Mouse (Mus musculus) CH12.LX (cell line): ENCODE results near the gene Alkbh6. TPM values are rescaled to one million over a fixed set of nuclear protein-coding genes. Genes with fewer than 3 reads are reported as not detected.
A peak's percentile ranks its signal among the peaks of the same experiment; 100 is the strongest.

Source experiments
- DNase-seq: peaks from one replicate; pipeline ENCODE4 v3.0.0-alpha.2; 2013; ENCODE audit errors: extremely low read depth
- H3K27ac ChIP-seq: 2 replicates; pipeline ENCODE4 v1.5.1; 2012; ENCODE audit warnings: low read depth, mild to moderate bottlenecking, control low read depth, moderate library complexity; ENCODE audit not compliant: insufficient read depth
- H3K27me3 ChIP-seq: replicated peaks from 2 replicates; pipeline ENCODE3; 2012; ENCODE audit warnings: inconsistent platforms
- H3K36me3 ChIP-seq, 2 experiments: replicated peaks in 1 of 2; 2 replicates each; pipeline versions ENCODE3 to v1.6.1; 2012; ENCODE audit warnings: inconsistent platforms in 1 of 2, low read length in 1 of 2, mild to moderate bottlenecking in 1 of 2, mixed read lengths in 1 of 2, moderate library complexity in 1 of 2; ENCODE audit not compliant: control insufficient read depth in 1 of 2, insufficient read depth in 1 of 2
- H3K4me1 ChIP-seq, 2 experiments: 2 replicates each; pipeline ENCODE4 v1.6.1; 2012; ENCODE audit warnings: inconsistent platforms in 1 of 2, moderate library complexity in 1 of 2; ENCODE audit not compliant: insufficient read depth in 2 of 2, control insufficient read depth in 1 of 2
- H3K4me2 ChIP-seq: 2 replicates; pipeline ENCODE4 v1.6.1; 2012; ENCODE audit warnings: low read depth, mild to moderate bottlenecking, control low read depth; ENCODE audit not compliant: poor library complexity, insufficient read depth, severe bottlenecking
- H3K4me3 ChIP-seq, 3 experiments: fragments of 150-350 bp in 1 of 3; sonication (generic) in 1 of 3; replicated peaks in 1 of 3; 2 replicates each; pipeline versions ENCODE3 to v1.5.1; 2011 to 2012; ENCODE audit warnings: low read depth in 2 of 3, low read length in 2 of 3, mild to moderate bottlenecking in 2 of 3, moderate library complexity in 2 of 3, control low read depth in 1 of 3, improper control_type of control experiment in 1 of 3, inconsistent platforms in 1 of 3, mixed read lengths in 1 of 3; ENCODE audit not compliant: poor library complexity in 1 of 3
- H3K79me2 ChIP-seq: replicated peaks from 2 replicates; pipeline ENCODE4 v1.6.1; 2012; ENCODE audit warnings: mild to moderate bottlenecking, moderate library complexity; ENCODE audit not compliant: control insufficient read depth, poor library complexity, insufficient read depth, severe bottlenecking; ENCODE audit errors: extremely low read depth
- H3K9ac ChIP-seq: 2 replicates; pipeline ENCODE4 v1.6.1; 2012; ENCODE audit warnings: low read depth, mild to moderate bottlenecking, control low read depth, moderate library complexity; ENCODE audit not compliant: insufficient read depth
- H3K9me3 ChIP-seq: replicated peaks from 2 replicates; pipeline ENCODE3; 2012; ENCODE audit warnings: low read length, inconsistent platforms, mixed read lengths
- CHD1 ChIP-seq: IDR thresholded peaks from 2 replicates; pipeline ENCODE4 v1.6.1; 2012; ENCODE audit warnings: low read depth, low read length, improper control_type of control experiment, inconsistent platforms
- CHD2 ChIP-seq: IDR thresholded peaks from 2 replicates; pipeline ENCODE4 v1.6.1; 2011; ENCODE audit warnings: low read length, improper control_type of control experiment
- CTCF ChIP-seq, 2 experiments: IDR thresholded peaks in 1 of 2; conservative IDR thresholded peaks in 1 of 2; 2 replicates each; pipeline ENCODE4 v1.5.1; 2011 to 2012; ENCODE audit warnings: low read depth in 2 of 2, low read length in 2 of 2, improper control_type of control experiment in 1 of 2, inconsistent platforms in 1 of 2, mild to moderate bottlenecking in 1 of 2, moderate library complexity in 1 of 2
- ELF1 ChIP-seq: IDR thresholded peaks from 2 replicates; pipeline ENCODE4 v1.6.1; 2014; ENCODE audit warnings: low read depth, mild to moderate bottlenecking, inconsistent platforms, low read length, improper control_type of control experiment
- IRF4 ChIP-seq: IDR thresholded peaks from 2 replicates; pipeline ENCODE4 v1.6.1; 2014; ENCODE audit warnings: low read depth, mild to moderate bottlenecking, inconsistent platforms, low read length, improper control_type of control experiment
- KAT2A ChIP-seq: IDR thresholded peaks from 2 replicates; pipeline ENCODE4 v1.6.1; 2012; ENCODE audit warnings: low read length, improper control_type of control experiment, inconsistent platforms; ENCODE audit not compliant: insufficient replicate concordance
- MAX ChIP-seq: IDR thresholded peaks from 2 replicates; pipeline ENCODE4 v1.6.1; 2011; ENCODE audit warnings: low read length, improper control_type of control experiment
- MXI1 ChIP-seq: IDR thresholded peaks from 2 replicates; pipeline ENCODE4 v1.6.1; 2011; ENCODE audit warnings: mild to moderate bottlenecking, low read depth, low read length, improper control_type of control experiment
- MYC ChIP-seq: IDR thresholded peaks from 2 replicates; pipeline ENCODE4 v1.6.1; 2011; ENCODE audit warnings: low read depth, mild to moderate bottlenecking, improper control_type of control experiment, low read length
- NELFE ChIP-seq: IDR thresholded peaks from 2 replicates; pipeline ENCODE4 v1.6.1; 2011; ENCODE audit warnings: low read depth, low read length, improper control_type of control experiment
- RAD21 ChIP-seq: IDR thresholded peaks from 2 replicates; pipeline ENCODE4 v1.6.1; 2011; ENCODE audit warnings: low read depth, mild to moderate bottlenecking, low read length, improper control_type of control experiment, moderate library complexity
- RCOR1 ChIP-seq: conservative IDR thresholded peaks from 2 replicates; pipeline ENCODE4 v1.6.1; 2012; ENCODE audit warnings: low read depth, mild to moderate bottlenecking, inconsistent platforms, low read length, improper control_type of control experiment
- SIN3A ChIP-seq: IDR thresholded peaks from 2 replicates; pipeline ENCODE4 v1.6.1; 2012; ENCODE audit warnings: low read length, improper control_type of control experiment, inconsistent platforms
- SMC3 ChIP-seq: IDR thresholded peaks from 2 replicates; pipeline ENCODE4 v1.6.1; 2011; ENCODE audit warnings: low read depth, low read length, improper control_type of control experiment
- TBP ChIP-seq: conservative IDR thresholded peaks from 2 replicates; pipeline ENCODE4 v1.6.1; 2011; ENCODE audit warnings: low read depth, low read length, improper control_type of control experiment
- USF1 ChIP-seq: IDR thresholded peaks from 2 replicates; pipeline ENCODE4 v1.6.1; 2014; ENCODE audit warnings: low read depth, mild to moderate bottlenecking, inconsistent platforms, low read length, improper control_type of control experiment
- dilution Hi-C: fragments of 300-500 bp; cut with MboI; formaldehyde crosslinking; loops from 2 replicates; pipeline ENCODE4 v1.14.3; 2020; ENCODE audit warnings: low sequenced_read_pairs; ENCODE audit not compliant: extremely low pct_unique_long_range_greater_than_20kb, extremely low pct_ligation_motif_present
- in situ Hi-C: fragments of 300-500 bp; cut with MboI; formaldehyde crosslinking; loops from 3 replicates; pipeline ENCODE4 v1.14.3; 2019; ENCODE audit warnings: low sequenced_read_pairs, low pct_ligation_motif_present, low pct_unique_long_range_greater_than_20kb, mixed read lengths
- polyA plus RNA-seq: library from polyadenylated mRNA; unstranded; fragments of >175 nt; gene quantifications from 2 replicates; pipeline ENCODE4 v1.2.1, GENCODE M21; 2012; ENCODE audit warnings: low read depth; ENCODE audit not compliant: insufficient read length
- total RNA-seq, 2 experiments: library from RNA; depleted of rRNA; stranded (reverse); fragments of 300-350 nt in 1 of 2; fragments of >200 nt in 1 of 2; gene quantifications; 2 replicates each; pipeline ENCODE4 v1.2.3; 2012 to 2014

Alkbh6 gene
- total and polyA plus RNA-seq, 3 experiments, result 25.2 to 35.7 (median 28.8) TPM

DNA sequence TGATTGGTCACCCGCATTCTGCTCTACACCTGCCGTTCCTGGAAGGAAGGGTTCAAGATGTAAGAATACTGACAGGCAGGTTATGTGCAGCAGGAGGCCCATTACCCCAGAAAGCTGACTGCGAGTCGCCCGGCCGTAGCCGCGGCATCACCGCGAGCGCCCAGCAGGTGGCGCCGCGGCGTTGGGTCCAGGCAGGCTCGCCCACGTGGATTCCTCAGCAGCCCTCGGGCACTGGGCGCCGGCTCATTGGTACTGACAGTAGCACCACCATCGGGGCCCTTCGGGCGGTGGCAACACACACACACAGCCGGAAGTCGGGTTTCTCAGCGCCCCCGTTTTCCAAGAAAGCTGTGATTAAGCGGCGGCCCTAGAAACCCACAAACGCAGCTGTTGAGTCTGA, 39.3 kb downstream of the Alkbh6 start:
- H3K79me2 ChIP-seq, result no peaks in the 10 kb centered on the region
- H3K4me2 ChIP-seq, result no peak overlapping the region
- H3K4me3 ChIP-seq, result no peak overlapping the region
- no peak overlapping the region for H3K27ac ChIP-seq
- no peaks in the 10 kb centered on the region for H3K36me3 ChIP-seq
- peak; percentile 56 for DNase-seq
- H3K9ac ChIP-seq, result no peak overlapping the region
- in situ Hi-C loops, result no loop called here
- H3K9me3 ChIP-seq, result no peaks in the 10 kb centered on the region
- dilution Hi-C loops, result no loop called here
- no peaks in the 10 kb centered on the region for H3K4me1 ChIP-seq
- TF ChIP-seq ELF1, result no peak
- peak; percentile 87 for TF ChIP-seq SMC3
- peak; percentile 94 for TF ChIP-seq MXI1
- TF ChIP-seq KAT2A, result no peak
- TF ChIP-seq USF1, result peak; percentile 15; the same call in 1 of the 2 replicates
- TF ChIP-seq TBP, result no peak
- no peak for TF ChIP-seq CHD1
- TF ChIP-seq CTCF (conservative IDR thresholded peaks at IDR 0.05 in 1 of 2, IDR thresholded peaks at IDR 0.05 in 1 of 2; ENCODE audit: low read depth in 2 of 2, low read length in 2 of 2), result peak; percentile 63 to 89
- TF ChIP-seq NELFE, result peak; percentile 35; the same call in 1 of the 2 replicates
- peak; percentile 60 for TF ChIP-seq RAD21
- TF ChIP-seq MYC, result peak; percentile 93
- TF ChIP-seq RCOR1, result no peak
- TF ChIP-seq SIN3A, result peak; percentile 47; the same call in 1 of the 2 replicates
- peak; percentile 92 for TF ChIP-seq MAX
- peaks cover 87% of the 10 kb centered on the region for H3K27me3 ChIP-seq

- Histone ChIP-seq H3K9me3 (no peaks in the 10 kb centered on the region), H3K9ac (no peak overlapping the region), H3K36me3 (no peaks in the 10 kb centered on the region), H3K4me3 (peak overlapping the region in 1 of 3 experiments; percentile 26), H3K4me1 (peaks cover 8 to 9% of the 10 kb centered on the region in 2 experiments), H3K27me3 (peaks cover 95% of the 10 kb centered on the region), H3K27ac (no peak overlapping the region), H3K4me2 (no peak overlapping the region), H3K79me2 (no peaks in the 10 kb centered on the region)
- TF ChIP-seq RAD21 (peak; percentile 26), CTCF (conservative IDR thresholded peaks at IDR 0.05 in 1 of 2, IDR thresholded peaks at IDR 0.05 in 1 of 2; ENCODE audit: low read depth in 2 of 2, low read length in 2 of 2) (peak; percentile 71 to 79), IRF4 (0 out of 2 replicates have a peak, but pooled peaks have one; percentile 8), CHD2 (no peak), SMC3 (peak; percentile 45), CHD1 (no peak)
- in situ Hi-C loops (no loop called here), dilution Hi-C loops (no loop called here)
- peak; percentile 65 for DNase-seq
Observed at GRCm38 (mm10) chr7:30353279-30353822, 44.8 kb downstream of the Alkbh6 start.
